Mouse (Mus musculus) E14TG2a.4 (cell line): ENCODE results near the gene Atl1.

ENCODE experiments used
- CTCF ChIP-seq: conservative IDR thresholded peaks from 2 replicates; pipeline ENCODE4 v1.5.1; 2014; ENCODE audit warnings: low read length
- NANOG ChIP-seq: IDR thresholded peaks from 2 replicates; pipeline ENCODE4 v1.6.1; 2014; ENCODE audit warnings: borderline replicate concordance, low read length, mixed read lengths
- POU5F1 ChIP-seq: IDR thresholded peaks from 2 replicates; pipeline ENCODE4 v1.6.1; 2014; ENCODE audit warnings: low read length, borderline replicate concordance

GRCm38 (mm10) chr12:70015936-70016335 lies 123.5 kb downstream of the Atl1 start:
- TF ChIP-seq CTCF (no peak), POU5F1 (no peak), NANOG (no peak)
